Mouse (Mus musculus) limb, embryonic 14.5 days (tissue): ENCODE measurements around the gene Mrpl11. TPM values are rescaled to one million over a fixed set of nuclear protein-coding genes. Genes with fewer than 3 reads are reported as not detected.

Experiments used
- ATAC-seq: fragments of 200-750 bp; cut with Nextera tagmentation; 2 replicates; pipeline ENCODE4 v1.8.0; 2017; ENCODE audit warnings: low read depth, moderate number of reproducible peaks, moderate TSS enrichment; ENCODE audit not compliant: low FRiP score
- DNase-seq: peaks from one replicate; pipeline ENCODE4 v3.0.0-alpha.2; 2015; ENCODE audit warnings: low spot score
- H3K27ac ChIP-seq: fragments of 300-500 bp; sonication (generic); replicated peaks from 2 replicates; pipeline ENCODE4 v1.5.1; 2014; ENCODE audit warnings: low read depth, mild to moderate bottlenecking, low read length, moderate library complexity, mixed read lengths
- H3K27me3 ChIP-seq: fragments of 300-500 bp; sonication (generic); 2 replicates; pipeline ENCODE4 v1.6.1; 2014; ENCODE audit warnings: low read length, mixed read lengths; ENCODE audit not compliant: control insufficient read depth, insufficient read depth
- H3K36me3 ChIP-seq: fragments of 300-500 bp; sonication (generic); 2 replicates; pipeline ENCODE4 v1.6.1; 2014; ENCODE audit warnings: mild to moderate bottlenecking, low read length, moderate library complexity, mixed read lengths; ENCODE audit not compliant: control insufficient read depth, insufficient read depth
- H3K4me1 ChIP-seq: fragments of 300-500 bp; sonication (generic); 2 replicates; pipeline ENCODE4 v1.6.1; 2014; ENCODE audit warnings: antibody characterized with exemption, low read length, mixed read lengths; ENCODE audit not compliant: control insufficient read depth, insufficient read depth
- H3K4me2 ChIP-seq: fragments of 300-500 bp; sonication (generic); replicated peaks from 2 replicates; pipeline ENCODE4 v1.6.1; 2014; ENCODE audit warnings: low read depth, mild to moderate bottlenecking, low read length, moderate library complexity; ENCODE audit not compliant: severe bottlenecking
- H3K4me3 ChIP-seq: fragments of 300-500 bp; sonication (generic); replicated peaks from 2 replicates; pipeline ENCODE4 v1.5.1; 2014; ENCODE audit warnings: low read length
- H3K9ac ChIP-seq: fragments of 300-500 bp; sonication (generic); 2 replicates; pipeline ENCODE4 v1.6.1; 2014; ENCODE audit warnings: mild to moderate bottlenecking, low read depth, low read length, moderate library complexity; ENCODE audit not compliant: severe bottlenecking
- H3K9me3 ChIP-seq: fragments of 300-500 bp; sonication (generic); 2 replicates; pipeline ENCODE4 v1.6.1; 2016; ENCODE audit warnings: low read length; ENCODE audit not compliant: control insufficient read depth
- POLR2A ChIP-seq: fragments of 200-500 bp; IDR thresholded peaks from 2 replicates; pipeline ENCODE4 v1.8.0; 2012; ENCODE audit warnings: inconsistent platforms, mild to moderate bottlenecking, moderate library complexity, borderline replicate concordance; ENCODE audit not compliant: insufficient read depth, insufficient read length; ENCODE audit errors: extremely low read depth
- WGBS: fragments of 180-500 bp; shearing (Covaris S2); extraction: QIAGEN DNeasy Blood & Tissue Kit; methylation state at CpG from one replicate; pipeline ENCODE4 v1.1.7; 2014; 5-methylcytosine and 5-hydroxymethylcytosine counted together
- polyA plus RNA-seq, 2 experiments: library from polyadenylated mRNA; depleted of rRNA in 1 of 2; stranded (reverse) in 1 of 2; unstranded in 1 of 2; fragments of >200 nt; fragmentation: Nextera tagmentation in 1 of 2; extraction: Ambion mirVana in 1 of 2; gene quantifications; 2 replicates each; pipeline versions ENCODE4 v1.2.1 to v1.2.3; 2012 to 2014

Mrpl11 gene
- polyA plus RNA-seq, 2 experiments: 74.3 to 105 TPM

DNA sequence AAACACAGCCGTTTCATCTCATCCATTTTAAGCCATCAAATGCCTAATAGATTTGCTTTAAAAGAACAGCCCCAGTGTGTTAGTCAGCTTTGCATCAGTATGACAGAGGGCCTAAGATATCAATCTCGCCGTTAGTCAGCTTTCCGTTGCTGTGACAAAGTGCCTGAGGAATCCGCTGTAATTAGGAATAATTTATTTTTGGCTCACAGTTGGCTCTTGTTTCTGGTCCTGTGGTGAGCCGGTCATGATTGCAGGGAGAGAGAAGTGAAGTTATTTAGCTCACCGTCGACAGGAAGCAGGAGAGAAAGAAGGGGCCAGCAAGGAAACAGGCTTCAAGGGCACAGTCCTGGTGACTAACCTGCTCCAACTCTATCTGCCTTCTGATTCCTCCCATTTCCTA lies 51.2 kb downstream of the Mrpl11 start:
- Histone ChIP-seq H3K27ac (no peak overlapping the region), H3K4me3 (no peak overlapping the region), H3K4me2 (no peak overlapping the region), H3K36me3 (no peaks in the 10 kb centered on the region), H3K9ac (no peak overlapping the region), H3K4me1 (peaks cover 3% of the 10 kb centered on the region; the same call in 1 of the 2 replicates), H3K9me3 (no peaks in the 10 kb centered on the region), H3K27me3 (no peaks in the 10 kb centered on the region)
- ATAC-seq: no peak
- WGBS: 56% methylated on average over 8 of the region's 8 CpGs
- no peak for DNase-seq
- no peak for TF ChIP-seq POLR2A

GRCm38 (mm10) chr19:5014961-5015398 lies 53.0 kb downstream of the Mrpl11 start:
- 15% methylated on average over 8 of the region's 8 CpGs for WGBS
- Histone ChIP-seq H3K27ac (no peak overlapping the region), H3K36me3 (no peaks in the 10 kb centered on the region), H3K9me3 (no peaks in the 10 kb centered on the region), H3K4me3 (no peak overlapping the region), H3K4me2 (no peak overlapping the region), H3K27me3 (no peaks in the 10 kb centered on the region), H3K4me1 (peaks cover 3% of the 10 kb centered on the region; the same call in 1 of the 2 replicates), H3K9ac (no peak overlapping the region)
- DNase-seq (peak; percentile 52), ATAC-seq (no peak)
- TF ChIP-seq POLR2A: no peak

DNA sequence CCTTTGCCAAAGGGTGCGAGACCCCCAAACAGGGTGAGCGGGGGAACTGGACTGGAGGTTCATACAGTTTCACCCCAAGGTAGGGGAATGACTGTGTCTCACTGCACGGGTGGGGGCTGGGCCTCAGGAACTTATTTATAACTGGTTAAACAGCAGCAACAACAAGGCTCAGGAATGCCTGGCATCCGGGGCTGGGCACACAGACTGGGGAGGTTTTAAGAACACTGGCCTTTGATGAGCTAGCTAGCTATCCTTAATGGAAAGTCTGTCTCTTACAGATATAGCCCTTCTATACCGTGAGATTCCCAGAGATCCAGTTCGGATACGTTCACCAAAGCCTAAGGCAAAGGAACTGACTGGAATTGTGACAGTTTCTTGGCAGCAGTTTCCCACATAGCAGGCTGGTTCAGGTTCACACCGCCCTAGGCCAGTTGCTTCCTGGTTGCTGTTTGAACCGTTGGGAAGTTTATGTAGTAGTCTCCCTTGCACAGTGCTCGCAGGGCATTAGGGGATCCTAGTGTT lies 54.3 kb downstream of the Mrpl11 start:
- Histone ChIP-seq H3K4me1 (peaks cover 3% of the 10 kb centered on the region; the same call in 1 of the 2 replicates), H3K27ac (0 out of 2 replicates have a peak overlapping the region, but pooled peaks have one; percentile 3), H3K9ac (no peak overlapping the region), H3K36me3 (no peaks in the 10 kb centered on the region), H3K9me3 (no peaks in the 10 kb centered on the region), H3K4me3 (no peak overlapping the region), H3K4me2 (no peak overlapping the region), H3K27me3 (no peaks in the 10 kb centered on the region)
- DNase-seq (peak; percentile 62), ATAC-seq (peak; percentile 65)
- WGBS: 35% methylated on average over 10 of the region's 10 CpGs
- TF ChIP-seq POLR2A: no peak

Other genes with a start within 250 kb of the Mrpl11 start
- gene Rbm4b, start 205.7 kb upstream of the Mrpl11 start, polyA plus RNA-seq (2012; rRNA removed): 36.9 and 38.1 TPM in 2 replicates
- gene Rbm4b, start 205.7 kb upstream of the Mrpl11 start, polyA plus RNA-seq (2014; fragmentation: Nextera tagmentation; extraction: Ambion mirVana): 63.2 and 71.8 TPM in 2 replicates
- 107 and 111 TPM in 2 replicates for gene Rbm4, start 168.2 kb upstream of the Mrpl11 start, polyA plus RNA-seq (2012; rRNA removed)
- 78.9 and 82.6 TPM in 2 replicates for gene Rbm4, start 168.2 kb upstream of the Mrpl11 start, polyA plus RNA-seq (2014; fragmentation: Nextera tagmentation; extraction: Ambion mirVana)
- 36.0 and 83.7 TPM in 2 replicates for gene Gm21992, start 150.5 kb upstream of the Mrpl11 start, polyA plus RNA-seq (2012; rRNA removed)
- gene Gm21992, start 150.5 kb upstream of the Mrpl11 start, polyA plus RNA-seq (2014; fragmentation: Nextera tagmentation; extraction: Ambion mirVana): 15.5 and 22.0 TPM in 2 replicates
- gene Rbm14, start 150.5 kb upstream of the Mrpl11 start, polyA plus RNA-seq (2012; rRNA removed): 69.9 and 98.5 TPM in 2 replicates
- gene Rbm14, start 150.5 kb upstream of the Mrpl11 start, polyA plus RNA-seq (2014; fragmentation: Nextera tagmentation; extraction: Ambion mirVana): 69.8 and 71.9 TPM in 2 replicates
- gene Ccs, start 122.8 kb upstream of the Mrpl11 start, polyA plus RNA-seq (2012; rRNA removed): 57.2 and 65.9 TPM in 2 replicates
- gene Ccs, start 122.8 kb upstream of the Mrpl11 start, polyA plus RNA-seq (2014; fragmentation: Nextera tagmentation; extraction: Ambion mirVana): 63.2 and 64.8 TPM in 2 replicates
- 0.03 and 0.05 TPM in 2 replicates for gene Ccdc87, start 122.8 kb upstream of the Mrpl11 start, polyA plus RNA-seq (2012; rRNA removed)
- gene Ccdc87, start 122.8 kb upstream of the Mrpl11 start, polyA plus RNA-seq (2014; fragmentation: Nextera tagmentation; extraction: Ambion mirVana): 0.06 and 0.26 TPM in 2 replicates
- 49.9 and 84.7 TPM in 2 replicates for gene Ctsf, start 107.0 kb upstream of the Mrpl11 start, polyA plus RNA-seq (2012; rRNA removed)
- 38.9 and 45.9 TPM in 2 replicates for gene Ctsf, start 107.0 kb upstream of the Mrpl11 start, polyA plus RNA-seq (2014; fragmentation: Nextera tagmentation; extraction: Ambion mirVana)
- gene Actn3, start 84.2 kb upstream of the Mrpl11 start, polyA plus RNA-seq (2012; rRNA removed): 8.3 and 8.7 TPM in 2 replicates
- gene Actn3, start 84.2 kb upstream of the Mrpl11 start, polyA plus RNA-seq (2014; fragmentation: Nextera tagmentation; extraction: Ambion mirVana): 11.9 and 12.9 TPM in 2 replicates
- 22.7 and 30.9 TPM in 2 replicates for gene Zdhhc24, start 83.5 kb upstream of the Mrpl11 start, polyA plus RNA-seq (2012; rRNA removed)
- gene Zdhhc24, start 83.5 kb upstream of the Mrpl11 start, polyA plus RNA-seq (2014; fragmentation: Nextera tagmentation; extraction: Ambion mirVana): 7.7 and 9.7 TPM in 2 replicates
- gene Bbs1, start 55.5 kb upstream of the Mrpl11 start, polyA plus RNA-seq (2012; rRNA removed): 7.6 and 8.1 TPM in 2 replicates
- gene Bbs1, start 55.5 kb upstream of the Mrpl11 start, polyA plus RNA-seq (2014; fragmentation: Nextera tagmentation; extraction: Ambion mirVana): 3.8 and 4.9 TPM in 2 replicates
- 96.5 and 116 TPM in 2 replicates for gene Dpp3, start 33.9 kb upstream of the Mrpl11 start, polyA plus RNA-seq (2012; rRNA removed)
- gene Dpp3, start 33.9 kb upstream of the Mrpl11 start, polyA plus RNA-seq (2014; fragmentation: Nextera tagmentation; extraction: Ambion mirVana): 90.9 and 94.0 TPM in 2 replicates
- 2.7 and 5.1 TPM in 2 replicates for gene Peli3, start 19.0 kb upstream of the Mrpl11 start, polyA plus RNA-seq (2012; rRNA removed)
- 1.8 and 2.5 TPM in 2 replicates for gene Peli3, start 19.0 kb upstream of the Mrpl11 start, polyA plus RNA-seq (2014; fragmentation: Nextera tagmentation; extraction: Ambion mirVana)
- 0.50 and 0.60 TPM in 2 replicates for gene Npas4, start 28.2 kb downstream of the Mrpl11 start, polyA plus RNA-seq (2012; rRNA removed)
- gene Npas4, start 28.2 kb downstream of the Mrpl11 start, polyA plus RNA-seq (2014; fragmentation: Nextera tagmentation; extraction: Ambion mirVana): not detected in 2 replicates
- gene Slc29a2, start 61.7 kb downstream of the Mrpl11 start, polyA plus RNA-seq (2012; rRNA removed): 15.7 and 25.5 TPM in 2 replicates
- 3.7 and 5.0 TPM in 2 replicates for gene Slc29a2, start 61.7 kb downstream of the Mrpl11 start, polyA plus RNA-seq (2014; fragmentation: Nextera tagmentation; extraction: Ambion mirVana)
- gene B4gat1, start 76.7 kb downstream of the Mrpl11 start, polyA plus RNA-seq (2012; rRNA removed): 31.3 and 46.6 TPM in 2 replicates
- 43.7 and 45.2 TPM in 2 replicates for gene B4gat1, start 76.7 kb downstream of the Mrpl11 start, polyA plus RNA-seq (2014; fragmentation: Nextera tagmentation; extraction: Ambion mirVana)
- 1.3 and 2.5 TPM in 2 replicates for gene AC124502.3, start 76.7 kb downstream of the Mrpl11 start, polyA plus RNA-seq (2012; rRNA removed)
- 0.84 and 1.7 TPM in 2 replicates for gene AC124502.3, start 76.7 kb downstream of the Mrpl11 start, polyA plus RNA-seq (2014; fragmentation: Nextera tagmentation; extraction: Ambion mirVana)
- 30.2 TPM in 2 replicates for gene Brms1, start 79.2 kb downstream of the Mrpl11 start, polyA plus RNA-seq (2012; rRNA removed)
- 38.1 and 38.9 TPM in 2 replicates for gene Brms1, start 79.2 kb downstream of the Mrpl11 start, polyA plus RNA-seq (2014; fragmentation: Nextera tagmentation; extraction: Ambion mirVana)
- gene Rin1, start 88.3 kb downstream of the Mrpl11 start, polyA plus RNA-seq (2012; rRNA removed): 4.9 and 6.1 TPM in 2 replicates
- 2.5 and 2.6 TPM in 2 replicates for gene Rin1, start 88.3 kb downstream of the Mrpl11 start, polyA plus RNA-seq (2014; fragmentation: Nextera tagmentation; extraction: Ambion mirVana)
- 97.5 and 115 TPM in 2 replicates for gene Cd248, start 105.9 kb downstream of the Mrpl11 start, polyA plus RNA-seq (2012; rRNA removed)
- 123 and 127 TPM in 2 replicates for gene Cd248, start 105.9 kb downstream of the Mrpl11 start, polyA plus RNA-seq (2014; fragmentation: Nextera tagmentation; extraction: Ambion mirVana)
- gene Tmem151a, start 123.4 kb downstream of the Mrpl11 start, polyA plus RNA-seq (2012; rRNA removed): 0.96 and 1.4 TPM in 2 replicates
- 1.8 and 2.1 TPM in 2 replicates for gene Tmem151a, start 123.4 kb downstream of the Mrpl11 start, polyA plus RNA-seq (2014; fragmentation: Nextera tagmentation; extraction: Ambion mirVana)
- 121 and 130 TPM in 2 replicates for gene Yif1a, start 126.4 kb downstream of the Mrpl11 start, polyA plus RNA-seq (2012; rRNA removed)
- gene Yif1a, start 126.4 kb downstream of the Mrpl11 start, polyA plus RNA-seq (2014; fragmentation: Nextera tagmentation; extraction: Ambion mirVana): 129 and 144 TPM in 2 replicates
- gene Cnih2, start 136.4 kb downstream of the Mrpl11 start, polyA plus RNA-seq (2012; rRNA removed): 40.8 and 60.9 TPM in 2 replicates
- gene Cnih2, start 136.4 kb downstream of the Mrpl11 start, polyA plus RNA-seq (2014; fragmentation: Nextera tagmentation; extraction: Ambion mirVana): 40.5 and 45.1 TPM in 2 replicates
- gene Rab1b, start 144.9 kb downstream of the Mrpl11 start, polyA plus RNA-seq (2012; rRNA removed): 192 and 235 TPM in 2 replicates
- gene Rab1b, start 144.9 kb downstream of the Mrpl11 start, polyA plus RNA-seq (2014; fragmentation: Nextera tagmentation; extraction: Ambion mirVana): 249 and 255 TPM in 2 replicates
- 45.8 and 54.0 TPM in 2 replicates for gene Klc2, start 156.4 kb downstream of the Mrpl11 start, polyA plus RNA-seq (2012; rRNA removed)
- gene Klc2, start 156.4 kb downstream of the Mrpl11 start, polyA plus RNA-seq (2014; fragmentation: Nextera tagmentation; extraction: Ambion mirVana): 14.9 and 16.3 TPM in 2 replicates